Mouse (Mus musculus): Measurements from ENCODE around the gene Copa. TPM values are rescaled to one million over a fixed set of nuclear protein-coding genes. Genes with fewer than 3 reads are reported as not detected.

The Copa gene
- polyA plus RNA-seq, 1 experiment = 33.1 TPM

DNA sequence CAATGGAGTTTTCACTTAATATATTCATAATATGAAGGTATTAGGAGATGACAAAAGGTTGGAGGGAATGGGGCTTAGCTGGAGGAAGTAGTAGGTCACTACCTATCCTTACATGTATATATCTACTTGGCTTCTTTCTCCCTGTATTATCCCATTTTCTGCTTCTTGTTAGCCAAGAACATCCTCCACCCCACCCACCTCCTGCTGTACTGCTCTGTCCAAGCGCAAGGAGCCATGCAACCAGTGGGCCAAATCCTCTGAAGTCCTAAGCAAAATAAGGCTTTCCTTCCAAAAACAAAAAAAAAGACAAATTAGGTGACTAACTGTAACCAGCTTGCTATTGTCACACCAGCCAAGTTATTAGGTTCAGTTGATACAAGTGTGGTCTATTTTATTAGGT lies 58.5 kb downstream of the Copa start:
- no peaks in the 10 kb centered on the region for H3K27me3 ChIP-seq (ENCODE audit: control insufficient read depth, insufficient read depth, low read length)
- no peak for TF ChIP-seq POLR2A (IDR thresholded peaks at IDR 0.05; ENCODE audit: control insufficient read depth, low read depth, low read length)
- TF ChIP-seq CTCF (IDR thresholded peaks at IDR 0.05; ENCODE audit: control insufficient read depth, insufficient read depth, insufficient replicate concordance, low read depth, low read length) = no peak
- H3K4me1 ChIP-seq (ENCODE audit: control insufficient read depth, insufficient read depth, low read length) = peaks cover 2% of the 10 kb centered on the region; the same call in 1 of the 2 replicates
- H3K4me3 ChIP-seq (ENCODE audit: control insufficient read depth, low read depth, low read length) = no peak overlapping the region
- no peak overlapping the region for H3K27ac ChIP-seq (ENCODE audit: control insufficient read depth, insufficient read depth, low read depth, low read length)
- no peaks in the 10 kb centered on the region for H3K36me3 ChIP-seq (ENCODE audit: control insufficient read depth, insufficient read depth, low read length)

DNA sequence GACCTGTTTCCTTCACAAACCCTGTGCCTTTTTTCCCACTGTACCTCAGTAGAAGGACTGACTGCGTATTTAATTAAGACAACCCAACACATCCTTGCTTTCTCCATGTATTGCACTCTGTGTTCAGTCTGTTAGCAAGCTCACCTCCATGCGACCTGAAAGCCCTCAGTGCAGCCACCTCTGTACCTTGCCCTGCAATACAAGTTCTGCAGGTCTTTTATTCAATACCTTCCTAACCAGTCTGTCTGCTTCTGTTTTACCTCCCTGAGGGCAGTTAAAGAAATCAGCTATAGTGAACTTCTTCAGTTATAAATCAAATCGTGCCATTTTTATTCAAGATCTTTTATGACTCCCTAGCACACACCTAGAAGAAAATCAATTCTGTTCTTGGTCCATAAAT lies 59.2 kb downstream of the Copa start:
- H3K27ac ChIP-seq (ENCODE audit: control insufficient read depth, insufficient read depth, low read depth, low read length) = no peak overlapping the region
- no peak for TF ChIP-seq CTCF (IDR thresholded peaks at IDR 0.05; ENCODE audit: control insufficient read depth, insufficient read depth, insufficient replicate concordance, low read depth, low read length)
- TF ChIP-seq POLR2A (IDR thresholded peaks at IDR 0.05; ENCODE audit: control insufficient read depth, low read depth, low read length) = no peak
- no peaks in the 10 kb centered on the region for H3K36me3 ChIP-seq (ENCODE audit: control insufficient read depth, insufficient read depth, low read length)
- no peaks in the 10 kb centered on the region for H3K27me3 ChIP-seq (ENCODE audit: control insufficient read depth, insufficient read depth, low read length)
- no peak overlapping the region for H3K4me3 ChIP-seq (ENCODE audit: control insufficient read depth, low read depth, low read length)
- H3K4me1 ChIP-seq (ENCODE audit: control insufficient read depth, insufficient read depth, low read length) = peaks cover 2% of the 10 kb centered on the region; the same call in 1 of the 2 replicates

DNA sequence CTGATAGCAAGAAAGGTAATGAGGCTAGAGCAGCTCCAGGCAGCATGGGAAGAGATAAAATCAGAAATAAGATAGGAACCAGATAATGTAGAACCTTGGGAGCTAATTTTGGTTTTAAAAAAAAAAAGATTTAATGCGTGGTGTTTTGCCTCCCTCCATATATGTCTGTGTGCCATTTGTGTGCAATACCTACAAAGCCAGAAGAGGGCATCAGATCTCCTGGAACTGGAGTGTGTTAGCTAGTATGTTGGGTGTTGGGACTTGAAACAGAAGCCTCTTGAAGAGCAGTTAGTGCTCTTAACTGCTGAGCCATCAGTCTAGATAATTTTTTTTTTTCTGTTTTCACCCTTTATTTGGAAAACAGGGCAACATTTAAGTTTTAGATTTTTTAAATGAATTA lies 61.2 kb downstream of the Copa start:
- Histone ChIP-seq H3K27me3 (ENCODE audit: control insufficient read depth, insufficient read depth, low read length) (no peaks in the 10 kb centered on the region), H3K27ac (ENCODE audit: control insufficient read depth, insufficient read depth, low read depth, low read length) (no peak overlapping the region), H3K36me3 (ENCODE audit: control insufficient read depth, insufficient read depth, low read length) (no peaks in the 10 kb centered on the region), H3K4me3 (ENCODE audit: control insufficient read depth, low read depth, low read length) (no peak overlapping the region), H3K4me1 (ENCODE audit: control insufficient read depth, insufficient read depth, low read length) (peaks cover 2% of the 10 kb centered on the region)
- TF ChIP-seq POLR2A (IDR thresholded peaks at IDR 0.05; ENCODE audit: control insufficient read depth, low read depth, low read length) (no peak), CTCF (IDR thresholded peaks at IDR 0.05; ENCODE audit: control insufficient read depth, insufficient read depth, insufficient replicate concordance, low read depth, low read length) (no peak)

DNA sequence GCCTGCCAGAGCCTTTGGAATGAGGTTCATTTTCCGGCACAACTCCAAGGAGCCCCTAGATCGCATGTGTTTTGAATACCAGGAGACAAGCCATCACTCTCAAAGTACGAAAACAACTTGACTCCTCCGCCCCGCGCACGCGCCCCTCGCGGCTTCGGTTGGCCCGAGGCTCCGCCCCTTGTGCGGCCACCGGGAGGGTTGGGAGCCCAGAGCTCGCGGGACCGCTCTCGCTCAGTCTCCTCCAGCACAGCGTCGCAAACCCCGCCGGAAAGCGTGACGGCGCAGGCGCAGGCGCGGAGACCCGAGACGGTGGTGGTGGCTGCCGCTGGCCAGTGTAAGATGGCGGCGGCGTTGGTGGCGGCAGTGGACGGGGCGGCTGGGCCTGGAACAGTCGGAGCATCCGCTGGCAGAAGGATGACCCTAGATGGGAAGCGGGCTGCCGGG lies 65.5 kb downstream of the Copa start, which contains the start of gene Dcaf8:
Dcaf8 (plus strand) TSS at position 250 of the 444 bp plus-strand sequence.
- H3K27ac ChIP-seq (ENCODE audit: control insufficient read depth, insufficient read depth, low read depth, low read length) = peak within 1 kb of the TSS; percentile 95
- H3K4me1 ChIP-seq (ENCODE audit: control insufficient read depth, insufficient read depth, low read length) = peaks cover 2% of the 10 kb centered on the region
- no peaks in the 10 kb centered on the region for H3K27me3 ChIP-seq (ENCODE audit: control insufficient read depth, insufficient read depth, low read length)
- no peaks in the 10 kb centered on the region for H3K36me3 ChIP-seq (ENCODE audit: control insufficient read depth, insufficient read depth, low read length)
- TF ChIP-seq CTCF (IDR thresholded peaks at IDR 0.05; ENCODE audit: control insufficient read depth, insufficient read depth, insufficient replicate concordance, low read depth, low read length) (no peak), POLR2A (IDR thresholded peaks at IDR 0.05; ENCODE audit: control insufficient read depth, low read depth, low read length) (peak; percentile 98)
- peak within 1 kb of the TSS; percentile 92 for H3K4me3 ChIP-seq (ENCODE audit: control insufficient read depth, low read depth, low read length)

DNA sequence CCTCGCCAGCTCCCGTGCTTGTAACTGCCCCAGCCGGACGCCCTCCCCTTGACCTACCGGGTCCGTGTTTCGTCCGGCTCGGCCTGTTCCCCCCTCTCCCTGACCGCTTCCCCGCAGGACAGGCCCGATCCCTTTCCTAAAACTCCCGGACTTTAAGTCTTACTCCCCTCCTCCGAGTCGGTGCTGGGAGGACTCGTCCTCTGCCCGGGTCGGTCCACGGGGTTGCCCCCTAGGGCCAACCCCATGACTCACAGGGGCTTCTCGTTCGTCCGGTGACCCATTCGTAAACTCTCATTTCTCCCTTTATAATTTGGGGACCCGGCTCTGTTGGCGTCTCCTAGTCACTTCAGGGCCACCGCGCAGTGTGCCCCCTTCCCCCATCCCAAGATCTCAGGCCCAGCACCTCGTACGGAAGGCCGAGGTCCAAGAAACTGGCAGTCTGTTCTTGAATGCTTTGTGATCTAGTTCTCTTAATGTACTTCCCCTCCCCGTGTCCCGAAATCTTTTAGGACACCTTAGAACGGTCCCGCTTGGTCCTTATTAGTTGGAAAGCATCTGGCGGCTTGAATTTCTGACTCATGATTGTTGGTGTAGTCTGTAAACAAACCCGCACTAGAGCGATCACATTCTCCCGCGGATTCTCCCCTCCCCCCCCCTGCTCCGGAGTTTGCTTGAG lies 66.1 kb downstream of the Copa start:
- Histone ChIP-seq H3K27ac (ENCODE audit: control insufficient read depth, insufficient read depth, low read depth, low read length) (peak overlapping the region; percentile 95), H3K4me1 (ENCODE audit: control insufficient read depth, insufficient read depth, low read length) (peaks cover 2% of the 10 kb centered on the region), H3K4me3 (ENCODE audit: control insufficient read depth, low read depth, low read length) (peak overlapping the region; percentile 92), H3K27me3 (ENCODE audit: control insufficient read depth, insufficient read depth, low read length) (no peaks in the 10 kb centered on the region), H3K36me3 (ENCODE audit: control insufficient read depth, insufficient read depth, low read length) (no peaks in the 10 kb centered on the region)
- TF ChIP-seq CTCF (IDR thresholded peaks at IDR 0.05; ENCODE audit: control insufficient read depth, insufficient read depth, insufficient replicate concordance, low read depth, low read length) (no peak), POLR2A (IDR thresholded peaks at IDR 0.05; ENCODE audit: control insufficient read depth, low read depth, low read length) (no peak)

DNA sequence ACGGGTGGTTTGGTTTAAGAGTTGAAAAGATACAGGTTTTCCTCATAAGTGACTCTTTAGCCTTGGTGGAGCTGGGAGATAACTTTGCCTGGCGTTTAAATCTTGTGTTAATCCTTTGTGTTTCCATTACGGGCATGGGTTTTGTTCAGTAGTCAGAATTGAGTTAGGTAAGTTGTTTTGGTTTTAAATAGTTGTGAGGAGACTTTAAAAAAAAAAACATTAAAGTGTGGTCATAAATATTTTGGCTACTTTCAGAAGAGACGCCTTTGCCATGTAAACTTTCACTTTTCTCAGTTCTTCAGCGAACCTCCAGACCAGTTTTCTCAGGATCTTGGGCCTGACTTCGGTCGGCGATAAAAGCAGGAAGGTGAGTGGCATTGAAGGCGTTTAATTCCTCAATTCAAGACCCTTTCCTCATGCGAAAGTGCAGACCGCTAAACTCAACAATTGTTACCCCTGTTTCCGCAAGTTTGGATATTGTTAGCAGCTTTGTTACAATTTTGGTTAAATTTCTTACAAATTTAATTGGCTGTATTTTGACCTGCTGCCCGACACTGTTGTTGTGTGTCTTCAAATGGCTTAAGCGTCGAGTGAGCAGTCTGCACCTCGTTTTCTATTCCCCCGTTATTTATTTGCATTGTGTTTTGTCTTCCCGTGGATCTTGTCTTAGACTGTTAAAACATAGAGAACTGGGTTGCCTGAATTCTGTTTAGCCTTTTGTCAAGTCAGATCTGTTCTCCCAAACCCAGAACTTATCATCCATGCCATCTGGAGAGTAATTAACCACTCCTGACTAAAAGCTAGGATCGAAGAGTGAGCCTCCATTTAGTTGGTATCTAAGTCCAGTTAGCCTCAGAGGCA lies 66.9 kb downstream of the Copa start:
- Histone ChIP-seq H3K27ac (ENCODE audit: control insufficient read depth, insufficient read depth, low read depth, low read length) (peak overlapping the region; percentile 95), H3K4me1 (ENCODE audit: control insufficient read depth, insufficient read depth, low read length) (peaks cover 2% of the 10 kb centered on the region), H3K4me3 (ENCODE audit: control insufficient read depth, low read depth, low read length) (peak overlapping the region; percentile 92), H3K36me3 (ENCODE audit: control insufficient read depth, insufficient read depth, low read length) (no peaks in the 10 kb centered on the region; the same call in 1 of the 2 replicates), H3K27me3 (ENCODE audit: control insufficient read depth, insufficient read depth, low read length) (no peaks in the 10 kb centered on the region)
- no peak for TF ChIP-seq POLR2A (IDR thresholded peaks at IDR 0.05; ENCODE audit: control insufficient read depth, low read depth, low read length)
- no peak for TF ChIP-seq CTCF (IDR thresholded peaks at IDR 0.05; ENCODE audit: control insufficient read depth, insufficient read depth, insufficient replicate concordance, low read depth, low read length)

DNA sequence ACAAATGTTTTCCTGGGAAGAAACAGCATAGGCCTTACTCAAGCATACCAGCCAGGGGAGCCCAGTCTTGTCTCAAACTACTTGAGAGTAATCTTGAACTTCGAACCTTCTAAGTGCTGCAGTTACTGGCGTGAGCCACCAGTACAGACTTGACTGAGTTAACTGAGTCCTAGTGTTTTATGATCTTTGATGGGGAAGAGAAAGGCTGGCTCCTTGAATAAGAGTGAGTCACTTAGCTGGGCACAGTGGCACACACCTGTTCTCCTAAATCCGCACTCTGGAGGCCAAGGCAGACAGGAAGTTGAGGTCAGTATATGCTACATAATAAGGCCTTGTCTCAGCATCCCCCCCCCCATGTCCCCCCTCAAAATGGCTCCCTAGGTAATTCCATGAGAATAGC lies 72.2 kb downstream of the Copa start:
- no peak overlapping the region for H3K27ac ChIP-seq (ENCODE audit: control insufficient read depth, insufficient read depth, low read depth, low read length)
- H3K36me3 ChIP-seq (ENCODE audit: control insufficient read depth, insufficient read depth, low read length) = no peaks in the 10 kb centered on the region; the same call in 1 of the 2 replicates
- no peak for TF ChIP-seq POLR2A (IDR thresholded peaks at IDR 0.05; ENCODE audit: control insufficient read depth, low read depth, low read length)
- TF ChIP-seq CTCF (IDR thresholded peaks at IDR 0.05; ENCODE audit: control insufficient read depth, insufficient read depth, insufficient replicate concordance, low read depth, low read length) = no peak
- H3K4me3 ChIP-seq (ENCODE audit: control insufficient read depth, low read depth, low read length) = no peak overlapping the region
- no peaks in the 10 kb centered on the region for H3K27me3 ChIP-seq (ENCODE audit: control insufficient read depth, insufficient read depth, low read length)
- no peaks in the 10 kb centered on the region for H3K4me1 ChIP-seq (ENCODE audit: control insufficient read depth, insufficient read depth, low read length)

Measured in testis, adult 2 months (tissue).